Mouse (Mus musculus) common myeloid progenitor, adult 5-6 weeks (primary cell): ENCODE measurements around the gene Rpgrip1. TPM values are rescaled to one million over a fixed set of nuclear protein-coding genes. Genes with fewer than 3 reads are reported as not detected.

Experiments used
- ATAC-seq: replicated peaks from 2 replicates; pipeline ENCODE4 v1.8.0; 2016; ENCODE audit warnings: low read depth, mild to moderate bottlenecking, moderate TSS enrichment, inconsistent platforms; ENCODE audit not compliant: poor library complexity, severe bottlenecking
- total RNA-seq: library from RNA; stranded (forward); fragments of 200-1000, 187-1606 nt; gene quantifications from 2 replicates; pipeline ENCODE4 v1.2.3, GENCODE M21; 2017

The Rpgrip1 gene
- total RNA-seq, 1 experiment from 2014 or later: 17.2 TPM

- ATAC-seq: no peak
Measured at GRCm38 (mm10) chr14:52117241-52117640, 6.7 kb downstream of the Rpgrip1 start.

GRCm38 (mm10) chr14:52118456-52118822 is 7.9 kb downstream of the Rpgrip1 start:
- no peak for ATAC-seq

- peak; percentile 53 for ATAC-seq
Measured at GRCm38 (mm10) chr14:52118823-52119608, 8.5 kb downstream of the Rpgrip1 start.

- ATAC-seq: peak; percentile 53
Measured at GRCm38 (mm10) chr14:52120169-52120568, 9.7 kb downstream of the Rpgrip1 start.

- peak; percentile 73 for ATAC-seq
Measured at GRCm38 (mm10) chr14:52123918-52124317, 13.4 kb downstream of the Rpgrip1 start.

- no peak for ATAC-seq
Measured at GRCm38 (mm10) chr14:52124636-52125035, 14.1 kb downstream of the Rpgrip1 start.

GRCm38 (mm10) chr14:52133584-52133983 is 23.1 kb downstream of the Rpgrip1 start:
- ATAC-seq: peak; percentile 80

GRCm38 (mm10) chr14:52140577-52141444 is 30.3 kb downstream of the Rpgrip1 start:
- peak; percentile 84 for ATAC-seq

GRCm38 (mm10) chr14:52141445-52142127 is 31.1 kb downstream of the Rpgrip1 start:
- peak; percentile 43 for ATAC-seq

- ATAC-seq: no peak
Measured at GRCm38 (mm10) chr14:52144165-52144564, 33.7 kb downstream of the Rpgrip1 start.

GRCm38 (mm10) chr14:52146540-52146939 is 36.0 kb downstream of the Rpgrip1 start:
- ATAC-seq: no peak

- ATAC-seq: no peak
Measured at GRCm38 (mm10) chr14:52149888-52150287, 39.4 kb downstream of the Rpgrip1 start.

GRCm38 (mm10) chr14:52152179-52152578 is 41.7 kb downstream of the Rpgrip1 start:
- ATAC-seq: no peak

- ATAC-seq: 0 out of 2 replicates have a peak, but pooled peaks have one; percentile 25
Measured at GRCm38 (mm10) chr14:52152613-52153012, 42.1 kb downstream of the Rpgrip1 start.

- no peak for ATAC-seq
Measured at GRCm38 (mm10) chr14:52155008-52155407, 44.5 kb downstream of the Rpgrip1 start.

- ATAC-seq: no peak
Measured at GRCm38 (mm10) chr14:52160911-52161310, 50.4 kb downstream of the Rpgrip1 start.

GRCm38 (mm10) chr14:52166571-52166970 is 56.1 kb downstream of the Rpgrip1 start:
- ATAC-seq: no peak

- ATAC-seq: no peak
Measured at GRCm38 (mm10) chr14:52188788-52189187, 78.3 kb downstream of the Rpgrip1 start.

GRCm38 (mm10) chr14:52189519-52189918 is 79.0 kb downstream of the Rpgrip1 start:
- 0 out of 2 replicates have a peak, but pooled peaks have one; percentile 48 for ATAC-seq

GRCm38 (mm10) chr14:52190740-52191359 is 80.3 kb downstream of the Rpgrip1 start:
- ATAC-seq: peak; percentile 96
